Mouse (Mus musculus) kidney, embryonic 14.5 days (tissue): ENCODE data around the gene Bcl2l1. TPM values are rescaled to one million over a fixed set of nuclear protein-coding genes. Genes with fewer than 3 reads are reported as not detected.

Experiments
- ATAC-seq: fragments of 200-750 bp; cut with Nextera tagmentation; 2 replicates; pipeline ENCODE4 v1.8.0; 2017; ENCODE audit warnings: moderate number of reproducible peaks, mild to moderate bottlenecking, moderate TSS enrichment, moderate library complexity; ENCODE audit not compliant: low FRiP score, low TSS enrichment
- H3K27ac ChIP-seq: fragments of 300-500 bp; sonication (generic); 2 replicates; pipeline ENCODE4 v1.5.1; 2014; ENCODE audit warnings: low read depth, mild to moderate bottlenecking, low read length, moderate library complexity, mixed read lengths
- H3K27me3 ChIP-seq: fragments of 300-500 bp; sonication (generic); 2 replicates; pipeline ENCODE4 v1.6.1; 2014; ENCODE audit warnings: mild to moderate bottlenecking, low read length; ENCODE audit not compliant: control insufficient read depth, insufficient read depth
- H3K36me3 ChIP-seq: fragments of 300-500 bp; sonication (generic); 2 replicates; pipeline ENCODE4 v1.6.1; 2014; ENCODE audit warnings: low read length, mixed read lengths; ENCODE audit not compliant: control insufficient read depth, insufficient read depth
- H3K4me1 ChIP-seq: fragments of 300-500 bp; sonication (generic); 2 replicates; pipeline ENCODE4 v1.6.1; 2014; ENCODE audit warnings: low read length, mixed read lengths; ENCODE audit not compliant: control insufficient read depth, insufficient read depth
- H3K4me2 ChIP-seq: fragments of 300-500 bp; sonication (generic); replicated peaks from 2 replicates; pipeline ENCODE4 v1.6.1; 2014; ENCODE audit warnings: low read depth, mild to moderate bottlenecking, low read length
- H3K4me3 ChIP-seq: fragments of 300-500 bp; sonication (generic); 2 replicates; pipeline ENCODE4 v1.5.1; 2014; ENCODE audit warnings: mild to moderate bottlenecking, low read length
- H3K9ac ChIP-seq: fragments of 300-500 bp; sonication (generic); 2 replicates; pipeline ENCODE4 v1.6.1; 2014; ENCODE audit warnings: low read depth, mild to moderate bottlenecking, low read length, moderate library complexity
- H3K9me3 ChIP-seq: fragments of 300-500 bp; sonication (generic); 2 replicates; pipeline ENCODE4 v1.6.1; 2016; ENCODE audit warnings: low read length; ENCODE audit not compliant: control insufficient read depth
- WGBS: fragments of 180-500 bp; shearing (Covaris S2); extraction: QIAGEN DNeasy Blood & Tissue Kit; methylation state at CpG from one replicate; pipeline ENCODE4 v1.1.7; 2014; 5-methylcytosine and 5-hydroxymethylcytosine counted together
- polyA plus RNA-seq: library from polyadenylated mRNA; unstranded; fragments of >200 nt; fragmentation: Nextera tagmentation; extraction: Ambion mirVana; gene quantifications from 2 replicates; pipeline ENCODE4 v1.2.1, GENCODE M21; 2014

The Bcl2l1 gene
- polyA plus RNA-seq, 1 experiment from 2014 or later = 96.1 TPM

GRCm38 (mm10) chr2:152741153-152742041 lies 90.1 kb downstream of the Bcl2l1 start:
- WGBS = 43% methylated on average over 14 of the region's 14 CpGs
- H3K27me3 ChIP-seq = no peaks in the 10 kb centered on the region
- no peak overlapping the region for H3K4me3 ChIP-seq
- H3K9me3 ChIP-seq = no peaks in the 10 kb centered on the region
- H3K36me3 ChIP-seq = peaks cover 3% of the 10 kb centered on the region; the same call in 1 of the 2 replicates
- H3K4me1 ChIP-seq = peaks cover 40% of the 10 kb centered on the region
- no peak overlapping the region for H3K9ac ChIP-seq
- ATAC-seq = no peak
- peak overlapping the region; percentile 82 for H3K27ac ChIP-seq
- 0 out of 2 replicates have a peak overlapping the region, but pooled peaks have one; percentile 11 for H3K4me2 ChIP-seq

DNA sequence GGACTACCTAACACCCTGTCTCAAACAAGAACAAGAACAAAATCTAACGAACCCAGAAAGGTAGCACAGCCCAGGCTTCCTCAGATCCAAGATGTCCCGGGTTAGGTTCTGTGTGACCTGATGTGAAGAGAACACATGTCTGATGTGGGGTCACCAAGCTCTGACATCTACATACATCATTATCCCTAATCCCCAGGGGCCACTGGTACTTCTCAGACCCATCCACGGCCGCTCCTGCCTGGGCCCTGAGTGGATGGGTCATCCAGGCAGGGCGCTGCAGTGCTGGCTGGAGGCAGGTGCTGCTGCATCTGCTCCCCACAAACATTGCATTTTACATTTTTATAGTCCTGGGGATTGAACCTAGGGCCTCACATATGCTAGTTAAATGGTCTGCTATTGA lies 91.0 kb downstream of the Bcl2l1 start:
- Histone ChIP-seq H3K4me1 (peaks cover 40% of the 10 kb centered on the region), H3K9ac (no peak overlapping the region)

GRCm38 (mm10) chr2:152739842-152740260 lies 91.7 kb downstream of the Bcl2l1 start:
- 15% methylated on average over 3 of the region's 3 CpGs for WGBS
- Histone ChIP-seq H3K9ac (no peak overlapping the region), H3K9me3 (no peaks in the 10 kb centered on the region), H3K4me1 (peaks cover 40% of the 10 kb centered on the region), H3K27ac (peak overlapping the region; percentile 85), H3K36me3 (peaks cover 3% of the 10 kb centered on the region; the same call in 1 of the 2 replicates), H3K4me2 (peak overlapping the region; percentile 90), H3K4me3 (peak overlapping the region; percentile 92; the same call in 1 of the 2 replicates), H3K27me3 (no peaks in the 10 kb centered on the region)
- ATAC-seq = peak; percentile 16

More for the DNA sequence above, 91.0 kb downstream of the Bcl2l1 start:
- Histone ChIP-seq H3K27ac (peak overlapping the region; percentile 85; the same call in 1 of the 2 replicates), H3K4me2 (no peak overlapping the region), H3K4me3 (no peak overlapping the region), H3K9me3 (no peaks in the 10 kb centered on the region), H3K36me3 (peaks cover 3% of the 10 kb centered on the region; the same call in 1 of the 2 replicates), H3K27me3 (no peaks in the 10 kb centered on the region)
- 70% methylated on average over 5 of the region's 5 CpGs for WGBS
- ATAC-seq = no peak

DNA sequence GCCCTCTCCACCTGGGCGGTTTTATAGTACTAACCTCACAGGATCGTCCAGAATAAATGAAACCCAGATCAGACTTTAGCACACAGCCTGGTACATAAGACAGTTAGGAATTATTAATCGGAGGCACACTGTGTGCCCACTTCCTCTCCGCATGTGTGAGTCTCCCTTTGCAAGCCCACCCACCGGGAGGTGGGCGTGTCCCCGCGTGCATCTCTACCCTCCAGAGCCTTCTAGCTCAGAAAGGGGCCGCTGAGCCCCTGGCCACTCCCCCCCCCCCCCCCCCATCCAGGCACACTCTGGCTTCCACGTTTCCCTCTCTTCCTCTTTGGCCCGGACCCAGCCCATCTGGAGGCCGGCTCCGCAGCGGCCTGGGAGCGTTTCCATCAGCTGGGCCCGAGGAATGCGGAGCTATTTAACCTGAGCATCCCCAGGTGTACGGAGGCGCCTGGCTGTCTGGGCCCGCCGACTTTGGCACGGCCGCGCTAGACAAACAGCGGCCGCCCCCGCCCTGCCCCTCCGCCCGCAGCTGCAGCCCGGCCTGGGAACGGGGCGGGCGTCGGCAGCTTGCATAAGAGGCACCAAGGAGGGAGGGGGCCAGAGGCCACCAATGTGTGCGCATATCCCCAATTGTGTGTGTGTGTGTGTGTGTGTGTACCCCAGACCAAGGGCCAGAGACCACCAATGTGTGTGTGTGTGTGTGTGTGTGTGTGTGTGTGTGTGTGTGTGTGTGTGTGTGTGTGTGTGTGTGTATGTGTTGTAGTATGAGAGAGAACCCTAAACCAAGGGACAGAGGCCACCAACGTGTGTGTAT lies 92.3 kb downstream of the Bcl2l1 start:
- peak; percentile 73 for ATAC-seq

GRCm38 (mm10) chr2:152738341-152738740 lies 93.2 kb downstream of the Bcl2l1 start:
- H3K4me1 ChIP-seq = peaks cover 52% of the 10 kb centered on the region
- H3K36me3 ChIP-seq = peaks cover 3% of the 10 kb centered on the region; the same call in 1 of the 2 replicates
- H3K27ac ChIP-seq = peak overlapping the region; percentile 85
- 41% methylated on average over 2 of the region's 2 CpGs for WGBS
- no peak for ATAC-seq
- H3K9ac ChIP-seq = peak overlapping the region; percentile 95
- peak overlapping the region; percentile 92 for H3K4me3 ChIP-seq
- H3K27me3 ChIP-seq = no peaks in the 10 kb centered on the region
- peak overlapping the region; percentile 90 for H3K4me2 ChIP-seq
- no peaks in the 10 kb centered on the region for H3K9me3 ChIP-seq

More for the DNA sequence above, 92.3 kb downstream of the Bcl2l1 start:
- peak overlapping the region; percentile 90 for H3K4me2 ChIP-seq
- peak overlapping the region; percentile 85 for H3K27ac ChIP-seq
- peak overlapping the region; percentile 95 for H3K9ac ChIP-seq
- H3K36me3 ChIP-seq = peaks cover 3% of the 10 kb centered on the region; the same call in 1 of the 2 replicates
- peak overlapping the region; percentile 92 for H3K4me3 ChIP-seq
- H3K9me3 ChIP-seq = no peaks in the 10 kb centered on the region
- 4% methylated on average over 33 of the region's 36 CpGs for WGBS
- H3K27me3 ChIP-seq = no peaks in the 10 kb centered on the region
- peaks cover 46% of the 10 kb centered on the region for H3K4me1 ChIP-seq

- peaks cover 3% of the 10 kb centered on the region; the same call in 1 of the 2 replicates for H3K36me3 ChIP-seq
- WGBS = 7% methylated on average over 10 of the region's 10 CpGs
- peak overlapping the region; percentile 85 for H3K27ac ChIP-seq
- H3K4me3 ChIP-seq = peak overlapping the region; percentile 92
- no peaks in the 10 kb centered on the region for H3K27me3 ChIP-seq
- peak overlapping the region; percentile 90 for H3K4me2 ChIP-seq
- H3K9me3 ChIP-seq = no peaks in the 10 kb centered on the region
- H3K4me1 ChIP-seq = peaks cover 57% of the 10 kb centered on the region
- ATAC-seq = no peak
- peak overlapping the region; percentile 95 for H3K9ac ChIP-seq
These were observed 94.0 kb downstream of the Bcl2l1 start for GRCm38 (mm10) chr2:152737306-152738221.

GRCm38 (mm10) chr2:152736748-152737147 lies 94.8 kb downstream of the Bcl2l1 start:
- Histone ChIP-seq H3K4me2 (peak overlapping the region; percentile 90), H3K4me3 (peak overlapping the region; percentile 92), H3K4me1 (peaks cover 50% of the 10 kb centered on the region), H3K9ac (peak overlapping the region; percentile 95), H3K9me3 (no peaks in the 10 kb centered on the region), H3K27me3 (no peaks in the 10 kb centered on the region), H3K36me3 (peaks cover 3% of the 10 kb centered on the region; the same call in 1 of the 2 replicates), H3K27ac (peak overlapping the region; percentile 85)
- WGBS = under 1% methylated on average over 22 of the region's 22 CpGs
- no peak for ATAC-seq

DNA sequence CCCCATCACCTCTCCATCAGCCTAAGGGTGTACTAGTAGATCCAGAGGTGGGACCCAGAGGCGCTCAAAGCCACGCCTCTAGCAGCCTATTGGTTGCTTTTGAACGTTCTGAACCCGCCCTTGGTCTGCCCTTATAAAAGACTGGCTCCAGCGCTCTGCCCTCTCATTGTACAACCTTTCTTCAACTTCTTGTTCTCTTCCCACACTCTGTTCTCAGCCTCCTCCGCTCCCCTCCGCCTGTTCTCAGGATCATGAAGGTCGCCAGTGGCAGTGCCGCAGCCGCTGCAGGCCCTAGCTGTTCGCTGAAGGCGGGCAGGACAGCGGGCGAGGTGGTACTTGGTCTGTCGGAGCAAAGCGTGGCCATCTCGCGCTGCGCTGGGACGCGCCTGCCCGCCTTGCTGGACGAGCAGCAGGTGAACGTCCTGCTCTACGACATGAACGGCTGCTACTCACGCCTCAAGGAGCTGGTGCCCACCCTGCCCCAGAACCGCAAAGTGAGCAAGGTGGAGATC lies 95.4 kb downstream of the Bcl2l1 start, which contains the start of gene Id1:
Gene Id1 (plus strand): TSS at position 162 of the 512 bp plus-strand sequence.
- peak within 1 kb of the TSS; percentile 95 for H3K9ac ChIP-seq
- no peaks in the 10 kb centered on the region for H3K27me3 ChIP-seq
- peaks cover 45% of the 10 kb centered on the region for H3K4me1 ChIP-seq
- H3K36me3 ChIP-seq = peaks cover 3% of the 10 kb centered on the region; the same call in 1 of the 2 replicates
- WGBS = under 1% methylated on average over 28 of the region's 28 CpGs
- peak within 1 kb of the TSS; percentile 92 for H3K4me3 ChIP-seq
- peak; percentile 81 for ATAC-seq
- no peaks in the 10 kb centered on the region for H3K9me3 ChIP-seq
- peak within 1 kb of the TSS; percentile 90 for H3K4me2 ChIP-seq
- peak within 1 kb of the TSS; percentile 85 for H3K27ac ChIP-seq
